Mouse (Mus musculus) E14TG2a.4 (cell line): ENCODE results near the gene Ms4a4d.

ENCODE experiments used
- CTCF ChIP-seq: conservative IDR thresholded peaks from 2 replicates; pipeline ENCODE4 v1.5.1; 2014; ENCODE audit warnings: low read length
- POU5F1 ChIP-seq: IDR thresholded peaks from 2 replicates; pipeline ENCODE4 v1.6.1; 2014; ENCODE audit warnings: low read length, borderline replicate concordance

- TF ChIP-seq CTCF (peak; percentile 32; the same call in 1 of the 2 replicates), POU5F1 (no peak)
These were observed 65.4 kb downstream of the Ms4a4d start for GRCm38 (mm10) chr19:11602026-11602425.
